Mouse (Mus musculus) limb, embryonic 10.5 days (tissue): Measurements from ENCODE around the gene Slc27a1. TPM values are rescaled to one million over a fixed set of nuclear protein-coding genes. Genes with fewer than 3 reads are reported as not detected.

Experiments used
- DNase-seq: peaks from one replicate; pipeline ENCODE4 v3.0.0-alpha.2; 2017; ENCODE audit warnings: low spot score
- H3K27ac ChIP-seq: fragments of 300-500 bp; sonication (generic); 2 replicates; pipeline ENCODE4 v1.5.1; 2016; ENCODE audit warnings: mild to moderate bottlenecking
- H3K27me3 ChIP-seq: fragments of 300-500 bp; sonication (generic); 2 replicates; pipeline ENCODE4 v1.6.1; 2016; ENCODE audit warnings: low read depth, mild to moderate bottlenecking; ENCODE audit not compliant: poor library complexity, severe bottlenecking
- H3K36me3 ChIP-seq: fragments of 300-500 bp; sonication (generic); 2 replicates; pipeline ENCODE4 v1.6.1; 2016; ENCODE audit warnings: mild to moderate bottlenecking, moderate library complexity
- H3K4me1 ChIP-seq: fragments of 300-500 bp; sonication (generic); 2 replicates; pipeline ENCODE4 v1.6.1; 2016
- H3K4me3 ChIP-seq: fragments of 300-500 bp; sonication (generic); 2 replicates; pipeline ENCODE4 v1.5.1; 2016; ENCODE audit warnings: mild to moderate bottlenecking, moderate library complexity
- H3K9me3 ChIP-seq: fragments of 300-500 bp; sonication (generic); replicated peaks from 2 replicates; pipeline ENCODE4 v1.6.1; 2016; ENCODE audit warnings: mild to moderate bottlenecking
- WGBS: fragments of 180-500 bp; shearing (Covaris S2); methylation state at CpG from one replicate; pipeline ENCODE4 v1.1.7; 2016; 5-methylcytosine and 5-hydroxymethylcytosine counted together
- polyA plus RNA-seq: library from polyadenylated mRNA; unstranded; fragments of >200 nt; fragmentation: Nextera tagmentation; extraction: Ambion mirVana; gene quantifications from 2 replicates; pipeline ENCODE4 v1.2.1, GENCODE M21; 2016

The Slc27a1 gene
- polyA plus RNA-seq, 1 experiment from 2014 or later, result 28.8 TPM

- H3K4me1 ChIP-seq, result no peaks in the 10 kb centered on the region
- no peaks in the 10 kb centered on the region for H3K27me3 ChIP-seq
- H3K4me3 ChIP-seq, result no peak overlapping the region
- H3K27ac ChIP-seq, result no peak overlapping the region
- WGBS, result 97% methylated on average over 2 of the region's 2 CpGs
- H3K9me3 ChIP-seq, result peaks cover 14% of the 10 kb centered on the region
- DNase-seq, result no peak
- H3K36me3 ChIP-seq, result peaks cover 98% of the 10 kb centered on the region
These were observed 51.1 kb downstream of the Slc27a1 start for GRCm38 (mm10) chr8:71619786-71620185.

GRCm38 (mm10) chr8:71625088-71625487 lies 56.4 kb downstream of the Slc27a1 start:
- H3K4me3 ChIP-seq, result no peak overlapping the region
- 95% methylated on average over 1 of the region's 1 CpGs for WGBS
- H3K27me3 ChIP-seq, result peaks cover 9% of the 10 kb centered on the region
- peaks cover 64% of the 10 kb centered on the region for H3K36me3 ChIP-seq
- peaks cover 30% of the 10 kb centered on the region for H3K4me1 ChIP-seq
- DNase-seq, result no peak
- H3K9me3 ChIP-seq, result peaks cover 14% of the 10 kb centered on the region
- no peak overlapping the region for H3K27ac ChIP-seq

GRCm38 (mm10) chr8:71626753-71627152 lies 58.1 kb downstream of the Slc27a1 start:
- Histone ChIP-seq H3K36me3 (peaks cover 47% of the 10 kb centered on the region), H3K27me3 (peaks cover 25% of the 10 kb centered on the region), H3K9me3 (peaks cover 14% of the 10 kb centered on the region), H3K4me3 (no peak overlapping the region), H3K4me1 (peaks cover 33% of the 10 kb centered on the region), H3K27ac (no peak overlapping the region)
- no peak for DNase-seq
- 83% methylated on average over 9 of the region's 9 CpGs for WGBS

- Histone ChIP-seq H3K4me3 (no peak overlapping the region), H3K4me1 (peaks cover 33% of the 10 kb centered on the region), H3K27ac (no peak overlapping the region), H3K36me3 (peaks cover 40% of the 10 kb centered on the region), H3K27me3 (peaks cover 33% of the 10 kb centered on the region), H3K9me3 (peaks cover 10% of the 10 kb centered on the region)
- 52% methylated on average over 9 of the region's 9 CpGs for WGBS
- DNase-seq, result no peak
These were observed 58.8 kb downstream of the Slc27a1 start for GRCm38 (mm10) chr8:71627265-71628099.

- Histone ChIP-seq H3K4me1 (peaks cover 37% of the 10 kb centered on the region), H3K9me3 (peaks cover 6% of the 10 kb centered on the region), H3K4me3 (peak overlapping the region; percentile 61), H3K27me3 (peaks cover 43% of the 10 kb centered on the region), H3K27ac (peak overlapping the region; percentile 82), H3K36me3 (peaks cover 29% of the 10 kb centered on the region)
- no peak for DNase-seq
- WGBS, result 10% methylated on average over 16 of the region's 16 CpGs
These were observed 59.9 kb downstream of the Slc27a1 start for GRCm38 (mm10) chr8:71628396-71629095.

GRCm38 (mm10) chr8:71629096-71629697 lies 60.5 kb downstream of the Slc27a1 start:
- Histone ChIP-seq H3K36me3 (peaks cover 23% of the 10 kb centered on the region), H3K9me3 (peaks cover 6% of the 10 kb centered on the region), H3K4me3 (peak overlapping the region; percentile 61), H3K27ac (peak overlapping the region; percentile 82), H3K27me3 (peaks cover 50% of the 10 kb centered on the region), H3K4me1 (peaks cover 43% of the 10 kb centered on the region)
- DNase-seq, result peak; percentile 97
- WGBS, result under 1% methylated on average over 50 of the region's 55 CpGs

GRCm38 (mm10) chr8:71629781-71630212 lies 61.1 kb downstream of the Slc27a1 start:
- peak; percentile 59 for DNase-seq
- H3K27ac ChIP-seq, result peak overlapping the region; percentile 82
- H3K9me3 ChIP-seq, result peaks cover 6% of the 10 kb centered on the region
- WGBS, result 5% methylated on average over 25 of the region's 25 CpGs
- peak overlapping the region; percentile 61 for H3K4me3 ChIP-seq
- peaks cover 56% of the 10 kb centered on the region for H3K27me3 ChIP-seq
- peaks cover 17% of the 10 kb centered on the region for H3K36me3 ChIP-seq
- H3K4me1 ChIP-seq, result peaks cover 48% of the 10 kb centered on the region

- peaks cover 48% of the 10 kb centered on the region for H3K4me1 ChIP-seq
- H3K27me3 ChIP-seq, result peaks cover 65% of the 10 kb centered on the region
- no peak overlapping the region for H3K4me3 ChIP-seq
- 89% methylated on average over 6 of the region's 6 CpGs for WGBS
- H3K9me3 ChIP-seq, result peaks cover 6% of the 10 kb centered on the region
- peaks cover 7% of the 10 kb centered on the region for H3K36me3 ChIP-seq
- no peak for DNase-seq
- no peak overlapping the region for H3K27ac ChIP-seq
These were observed 62.1 kb downstream of the Slc27a1 start for GRCm38 (mm10) chr8:71630761-71631160.

- peaks cover 48% of the 10 kb centered on the region for H3K4me1 ChIP-seq
These were observed 63.2 kb downstream of the Slc27a1 start for GRCm38 (mm10) chr8:71631897-71632296.

GRCm38 (mm10) chr8:71633164-71633563 lies 64.5 kb downstream of the Slc27a1 start:
- Histone ChIP-seq H3K4me1 (peaks cover 37% of the 10 kb centered on the region), H3K27ac (no peak overlapping the region), H3K36me3 (no peaks in the 10 kb centered on the region), H3K9me3 (peaks cover 6% of the 10 kb centered on the region), H3K27me3 (peaks cover 86% of the 10 kb centered on the region), H3K4me3 (peak overlapping the region; percentile 38; the same call in 1 of the 2 replicates)
- peak; percentile 56 for DNase-seq
- 10% methylated on average over 19 of the region's 22 CpGs for WGBS

More at GRCm38 (mm10) chr8:71631897-71632296, 63.2 kb downstream of the Slc27a1 start:
- Histone ChIP-seq H3K36me3 (no peaks in the 10 kb centered on the region), H3K4me3 (no peak overlapping the region), H3K27ac (no peak overlapping the region), H3K9me3 (peaks cover 6% of the 10 kb centered on the region), H3K27me3 (peaks cover 76% of the 10 kb centered on the region)
- DNase-seq, result no peak
- WGBS, result 67% methylated on average over 2 of the region's 2 CpGs

GRCm38 (mm10) chr8:71633981-71634667 lies 65.4 kb downstream of the Slc27a1 start:
- peaks cover 27% of the 10 kb centered on the region for H3K4me1 ChIP-seq
- no peak overlapping the region for H3K27ac ChIP-seq
- H3K9me3 ChIP-seq, result peaks cover 6% of the 10 kb centered on the region
- no peaks in the 10 kb centered on the region for H3K36me3 ChIP-seq
- peaks cover 95% of the 10 kb centered on the region for H3K27me3 ChIP-seq
- DNase-seq, result peak; percentile 69
- 3% methylated on average over 26 of the region's 26 CpGs for WGBS
- H3K4me3 ChIP-seq, result peak overlapping the region; percentile 38
